Mouse (Mus musculus) ES-E14 (cell line): ENCODE measurements around the gene Ddx58. TPM values are rescaled to one million over a fixed set of nuclear protein-coding genes. Genes with fewer than 3 reads are reported as not detected.

Experiments used
- DNase-seq: peaks from one replicate; pipeline ENCODE4 v3.0.0-alpha.2; 2013; ENCODE audit warnings: low read depth, low spot score
- H3K27ac ChIP-seq: 2 replicates; pipeline ENCODE4 v1.5.1; 2012; ENCODE audit warnings: low read depth, mild to moderate bottlenecking, low read length, moderate library complexity, mixed read lengths; ENCODE audit not compliant: poor library complexity, insufficient read depth, severe bottlenecking
- H3K36me3 ChIP-seq: 2 replicates; pipeline ENCODE4 v1.6.1; 2012; ENCODE audit warnings: mild to moderate bottlenecking, low read length, moderate library complexity, mixed read lengths; ENCODE audit not compliant: control insufficient read depth, poor library complexity, insufficient read depth, severe bottlenecking
- H3K4me1 ChIP-seq, 2 experiments: fragments of 150-350 bp in 1 of 2; sonication (generic) in 1 of 2; 2 replicates each; pipeline ENCODE4 v1.6.1; 2012; ENCODE audit warnings: low read length in 2 of 2, mild to moderate bottlenecking in 1 of 2, mixed read lengths in 1 of 2; ENCODE audit not compliant: control insufficient read depth in 2 of 2, insufficient read depth in 2 of 2, poor library complexity in 1 of 2
- H3K4me3 ChIP-seq, 2 experiments: fragments of 150-350 bp in 1 of 2; sonication (generic) in 1 of 2; 2 replicates each; pipeline ENCODE4 v1.5.1; 2012; ENCODE audit warnings: low read length in 2 of 2, low read depth in 1 of 2, mild to moderate bottlenecking in 1 of 2, mixed read lengths in 1 of 2; ENCODE audit not compliant: insufficient read depth in 1 of 2, poor library complexity in 1 of 2, severe bottlenecking in 1 of 2
- H3K9ac ChIP-seq: 2 replicates; pipeline ENCODE4 v1.6.1; 2012; ENCODE audit warnings: low read depth, mild to moderate bottlenecking, low read length, mixed read lengths; ENCODE audit not compliant: poor library complexity, insufficient read depth, severe bottlenecking
- H3K9me3 ChIP-seq: fragments of 150-350 bp; sonication (generic); 2 replicates; pipeline ENCODE4 v1.6.1; 2012; ENCODE audit warnings: low read depth, mild to moderate bottlenecking, low read length; ENCODE audit not compliant: control insufficient read depth, insufficient read depth
- CHD2 ChIP-seq: IDR thresholded peaks from 2 replicates; pipeline ENCODE4 v1.6.1; 2014; ENCODE audit warnings: mild to moderate bottlenecking, low read depth, low read length, inconsistent platforms
- HCFC1 ChIP-seq: IDR thresholded peaks from 2 replicates; pipeline ENCODE4 v1.6.1; 2012; ENCODE audit warnings: low read length, inconsistent platforms, borderline replicate concordance; ENCODE audit not compliant: insufficient read depth
- MAFK ChIP-seq: IDR thresholded peaks from 2 replicates; pipeline ENCODE4 v1.6.1; 2014; ENCODE audit warnings: mild to moderate bottlenecking, low read depth, low read length, inconsistent platforms; ENCODE audit not compliant: insufficient read depth
- ZC3H11A ChIP-seq: IDR thresholded peaks from 2 replicates; pipeline ENCODE4 v1.6.1; 2012; ENCODE audit warnings: low read depth, mild to moderate bottlenecking, inconsistent platforms, low read length, borderline replicate concordance
- ZNF384 ChIP-seq: IDR thresholded peaks from 2 replicates; pipeline ENCODE4 v1.6.1; 2012; ENCODE audit warnings: low read depth, low read length, inconsistent platforms
- in situ Hi-C, 2 experiments: fragments of 600-800 bp; cut with MboI; formaldehyde crosslinking; loops; one replicate each; pipeline ENCODE4 v1.15.1; 2025; ENCODE audit warnings: low sequenced_read_pairs in 2 of 2, inconsistent platforms in 1 of 2; ENCODE audit not compliant: unreplicated experiment in 2 of 2
- total RNA-seq: library from RNA; depleted of rRNA; stranded (reverse); fragments of 300-350 nt; gene quantifications from 2 replicates; pipeline ENCODE4 v1.2.3, GENCODE M21; 2012

Gene Ddx58
- total RNA-seq, 1 experiment: 19.0 TPM

- Histone ChIP-seq H3K4me1 (peaks cover 1 to 2% of the 10 kb centered on the region in 2 experiments; a peak in 1 of 4 replicates), H3K9ac (no peak overlapping the region), H3K9me3 (no peaks in the 10 kb centered on the region), H3K36me3 (0 out of 2 replicates have a peak, but pooled peaks cover 1% of the 10 kb centered on the region), H3K27ac (no peak overlapping the region), H3K4me3 (no peak overlapping the region)
- TF ChIP-seq ZNF384: no peak
- TF ChIP-seq HCFC1: no peak
- TF ChIP-seq CHD2: no peak
- TF ChIP-seq ZC3H11A: no peak
- no peak for TF ChIP-seq MAFK
- no peak for DNase-seq
- in situ Hi-C loops: no loop called here
These were observed 14.1 kb upstream of the Ddx58 start for GRCm38 (mm10) chr4:40253766-40254165.

GRCm38 (mm10) chr4:40250984-40251383 is 11.4 kb upstream of the Ddx58 start:
- H3K36me3 ChIP-seq: 0 out of 2 replicates have a peak, but pooled peaks cover 1% of the 10 kb centered on the region
- TF ChIP-seq MAFK (no peak), HCFC1 (no peak), CHD2 (no peak), ZC3H11A (no peak), ZNF384 (no peak)
- in situ Hi-C loops: no loop called here
- DNase-seq: no peak
- H3K27ac ChIP-seq: no peak overlapping the region
- no peaks in the 10 kb centered on the region for H3K9me3 ChIP-seq
- H3K9ac ChIP-seq: no peak overlapping the region
- no peak overlapping the region for H3K4me3 ChIP-seq
- peaks cover 1 to 2% of the 10 kb centered on the region in 2 experiments; a peak in 1 of 4 replicates for H3K4me1 ChIP-seq

GRCm38 (mm10) chr4:40244035-40244434 is 4.4 kb upstream of the Ddx58 start:
- Histone ChIP-seq H3K9me3 (no peaks in the 10 kb centered on the region), H3K27ac (no peak overlapping the region), H3K4me1 (peaks cover 2 to 10% of the 10 kb centered on the region in 2 experiments; a peak in 2 of 4 replicates), H3K4me3 (no peak overlapping the region), H3K36me3 (no peaks in the 10 kb centered on the region), H3K9ac (no peak overlapping the region)
- TF ChIP-seq HCFC1 (no peak), CHD2 (no peak), ZC3H11A (no peak)
- in situ Hi-C loops: no loop called here
- DNase-seq: no peak

- in situ Hi-C loops: no loop called here
These were observed 3.4 kb upstream of the Ddx58 start for GRCm38 (mm10) chr4:40243006-40243405.

GRCm38 (mm10) chr4:40241928-40242327 is 2.3 kb upstream of the Ddx58 start:
- H3K9me3 ChIP-seq: no peaks in the 10 kb centered on the region
- TF ChIP-seq HCFC1: no peak
- no peak for TF ChIP-seq ZNF384
- TF ChIP-seq CHD2: no peak
- TF ChIP-seq ZC3H11A: no peak
- no peak for TF ChIP-seq MAFK
- in situ Hi-C loops: no loop called here

More at GRCm38 (mm10) chr4:40243006-40243405, 3.4 kb upstream of the Ddx58 start:
- Histone ChIP-seq H3K4me3 (no peak overlapping the region), H3K36me3 (no peaks in the 10 kb centered on the region), H3K9me3 (no peaks in the 10 kb centered on the region), H3K27ac (no peak overlapping the region), H3K9ac (no peak overlapping the region), H3K4me1 (peaks cover 2 to 14% of the 10 kb centered on the region in 2 experiments; a peak in 2 of 4 replicates)
- DNase-seq: no peak
- TF ChIP-seq HCFC1 (no peak), ZC3H11A (no peak), ZNF384 (no peak), CHD2 (no peak), MAFK (no peak)

More at GRCm38 (mm10) chr4:40241928-40242327, 2.3 kb upstream of the Ddx58 start:
- Histone ChIP-seq H3K27ac (no peak overlapping the region), H3K9ac (no peak overlapping the region), H3K4me1 (peaks cover 2 to 15% of the 10 kb centered on the region in 2 experiments; a peak in 2 of 4 replicates), H3K4me3 (no peak overlapping the region), H3K36me3 (no peaks in the 10 kb centered on the region)
- DNase-seq: no peak
